12 mouse cellular contexts compared by ENCODE assay signal in genomic region chr8:92114311-92115275, GRCm38 (mm10).
DNase-seq lines count a peak whose midpoint lies in the region; ATAC-seq and TF ChIP-seq lines count a peak whose summit lies in the region.
"Had no signal": no experiment of that assay in that cellular context is flagged by ENCODE, and none has a peak within 500 bp of the region (broad histone marks: within the 10 kb centered on the region; RNA-seq: fewer than 3 reads in every experiment).

No protein-coding gene starts in this region.

- TF ChIP-seq EP300 in liver, postnatal 0 days (IDR thresholded peaks at IDR 0.05; ENCODE audit: low read depth): no peak

- peak overlapping the region; percentile 10; the same call in 1 of the 2 replicates for H3K4me3 ChIP-seq in kidney, embryonic 16.5 days (ENCODE audit: low read length)
- no peak overlapping the region for H3K4me3 ChIP-seq in embryonic facial prominence, embryonic 11.5 days (ENCODE audit: low read depth, low read length)
- no peak overlapping the region for H3K4me3 ChIP-seq in hindbrain, embryonic 14.5 days (replicated peaks; ENCODE audit: low read length)
- no peak overlapping the region for H3K4me3 ChIP-seq in midbrain, embryonic 16.5 days (ENCODE audit: low read depth, low read length)
- H3K4me3 ChIP-seq in liver, postnatal 0 days (ENCODE audit: low read depth, low read length): no peak overlapping the region
- H3K4me3 ChIP-seq: liver, embryonic 12.5 days had no signal

- peak overlapping the region; percentile 31 for H3K4me2 ChIP-seq in kidney, embryonic 16.5 days (replicated peaks; ENCODE audit: low read depth, low read length)
- H3K4me2 ChIP-seq in embryonic facial prominence, embryonic 11.5 days (ENCODE audit: low read depth, low read length): 0 out of 2 replicates have a peak overlapping the region, but pooled peaks have one; percentile 0
- peak overlapping the region; percentile 21 for H3K4me2 ChIP-seq in hindbrain, embryonic 14.5 days (replicated peaks)
- peak overlapping the region; percentile 1; the same call in 1 of the 2 replicates for H3K4me2 ChIP-seq in midbrain, embryonic 16.5 days (ENCODE audit: low read length)
- no peak overlapping the region for H3K4me2 ChIP-seq in liver, postnatal 0 days (ENCODE audit: low read depth, low read length)
- H3K4me2 ChIP-seq: liver, embryonic 12.5 days had no signal

- ATAC-seq in kidney, embryonic 16.5 days (ENCODE audit: low FRiP score, low TSS enrichment): no peak
- ATAC-seq in embryonic facial prominence, embryonic 11.5 days (replicated peaks; ENCODE audit: insufficient number of reproducible peaks, low FRiP score, low TSS enrichment, low read depth): peak; percentile 83; the same call in 1 of the 2 replicates
- no peak for ATAC-seq in hindbrain, embryonic 14.5 days (ENCODE audit: low FRiP score)
- no peak for ATAC-seq in midbrain, embryonic 16.5 days
- no peak for ATAC-seq in liver, postnatal 0 days
- ATAC-seq: liver, embryonic 12.5 days had no signal

- H3K27ac ChIP-seq in kidney, embryonic 16.5 days (ENCODE audit: low read length): no peak overlapping the region
- peak overlapping the region; percentile 72; the same call in 1 of the 2 replicates for H3K27ac ChIP-seq in embryonic facial prominence, embryonic 11.5 days (replicated peaks; ENCODE audit: low read depth, low read length)
- H3K27ac ChIP-seq in hindbrain, embryonic 14.5 days: no peak overlapping the region
- no peak overlapping the region for H3K27ac ChIP-seq in midbrain, embryonic 16.5 days (ENCODE audit: low read length)
- no peak overlapping the region for H3K27ac ChIP-seq in liver, postnatal 0 days (ENCODE audit: low read depth)
- H3K27ac ChIP-seq: liver, embryonic 12.5 days had no signal

- H3K9ac ChIP-seq in kidney, embryonic 16.5 days (replicated peaks; ENCODE audit: low read length): no peak overlapping the region
- no peak overlapping the region for H3K9ac ChIP-seq in embryonic facial prominence, embryonic 11.5 days (replicated peaks; ENCODE audit: low read length)
- no peak overlapping the region for H3K9ac ChIP-seq in hindbrain, embryonic 14.5 days
- no peak overlapping the region for H3K9ac ChIP-seq in midbrain, embryonic 16.5 days (ENCODE audit: low read depth, low read length)
- no peak overlapping the region for H3K9ac ChIP-seq in liver, postnatal 0 days (replicated peaks)
- H3K9ac ChIP-seq: liver, embryonic 12.5 days had no signal

- H3K27me3 ChIP-seq in kidney, embryonic 16.5 days (ENCODE audit: insufficient read depth, low read length): peaks cover 7% of the 10 kb centered on the region
- H3K27me3 ChIP-seq in embryonic facial prominence, embryonic 11.5 days (ENCODE audit: control insufficient read depth, insufficient read depth, low read length): no peaks in the 10 kb centered on the region; the same call in 1 of the 2 replicates
- H3K27me3 ChIP-seq in hindbrain, embryonic 14.5 days (ENCODE audit: control insufficient read depth, insufficient read depth, low read length): peaks cover 9% of the 10 kb centered on the region; the same call in 1 of the 2 replicates
- H3K27me3 ChIP-seq in midbrain, embryonic 16.5 days (ENCODE audit: control insufficient read depth, insufficient read depth, low read depth, low read length): no peaks in the 10 kb centered on the region; the same call in none of the 2 replicates
- H3K27me3 ChIP-seq in liver, postnatal 0 days (ENCODE audit: insufficient read depth, low read length): no peaks in the 10 kb centered on the region

- no peak for DNase-seq in kidney, postnatal 25 days
- DNase-seq in embryonic facial prominence, embryonic 11.5 days (ENCODE audit: low spot score): peak; percentile 82
- DNase-seq in hindbrain, embryonic 14.5 days (ENCODE audit: low spot score): no peak
- no peak for DNase-seq in gastrocnemius, postnatal 10 days
- no peak for DNase-seq in frontal cortex, postnatal 10 days (ENCODE audit: low spot score in 2 of 2)
- no peak for DNase-seq in liver, postnatal 0 days
- DNase-seq: gastrocnemius, postnatal 14 days; heart, postnatal 14 days; thymus, postnatal 14 days had no signal

- H3K4me1 ChIP-seq in kidney, embryonic 16.5 days (ENCODE audit: insufficient read depth, low read length): peaks cover 13% of the 10 kb centered on the region
- H3K4me1 ChIP-seq in embryonic facial prominence, embryonic 11.5 days (ENCODE audit: control insufficient read depth, insufficient read depth, low read length): peaks cover 2% of the 10 kb centered on the region; the same call in 1 of the 2 replicates
- H3K4me1 ChIP-seq in hindbrain, embryonic 14.5 days (replicated peaks; ENCODE audit: control insufficient read depth, insufficient read depth, low read length): peaks cover 14% of the 10 kb centered on the region
- peaks cover 8% of the 10 kb centered on the region for H3K4me1 ChIP-seq in midbrain, embryonic 16.5 days (ENCODE audit: control insufficient read depth, insufficient read depth, low read length)
- no peaks in the 10 kb centered on the region for H3K4me1 ChIP-seq in liver, postnatal 0 days (ENCODE audit: insufficient read depth)
- H3K4me1 ChIP-seq: liver, embryonic 12.5 days had no signal

- 23% methylated on average over 22 of the region's 22 CpGs for WGBS in kidney, embryonic 16.5 days
- 11% methylated on average over 22 of the region's 22 CpGs for WGBS in embryonic facial prominence, embryonic 11.5 days
- WGBS in hindbrain, embryonic 14.5 days: 15% methylated on average over 22 of the region's 22 CpGs
- WGBS in midbrain, embryonic 16.5 days: 12% methylated on average over 22 of the region's 22 CpGs
- 55% methylated on average over 22 of the region's 22 CpGs for WGBS in liver, postnatal 0 days (ENCODE audit: insufficient replicate concordance)

- H3K9me3 ChIP-seq in kidney, embryonic 16.5 days (ENCODE audit: low read length): no peaks in the 10 kb centered on the region
- H3K9me3 ChIP-seq in embryonic facial prominence, embryonic 11.5 days (replicated peaks; ENCODE audit: control insufficient read depth, low read length): no peaks in the 10 kb centered on the region
- no peaks in the 10 kb centered on the region for H3K9me3 ChIP-seq in hindbrain, embryonic 14.5 days (ENCODE audit: control insufficient read depth, low read length)
- H3K9me3 ChIP-seq in midbrain, embryonic 16.5 days (replicated peaks; ENCODE audit: control insufficient read depth, low read length, poor library complexity, severe bottlenecking): no peaks in the 10 kb centered on the region
- no peaks in the 10 kb centered on the region for H3K9me3 ChIP-seq in liver, postnatal 0 days (ENCODE audit: low read length)
- H3K9me3 ChIP-seq: liver, embryonic 12.5 days had no signal

- TF ChIP-seq CTCF in liver, postnatal 0 days (IDR thresholded peaks at IDR 0.05; ENCODE audit: low read depth): no peak

- H3K36me3 ChIP-seq in kidney, embryonic 16.5 days (ENCODE audit: insufficient read depth, low read length): no peaks in the 10 kb centered on the region
- H3K36me3 ChIP-seq in embryonic facial prominence, embryonic 11.5 days (replicated peaks; ENCODE audit: control insufficient read depth, insufficient read depth, low read depth, low read length): no peaks in the 10 kb centered on the region
- no peaks in the 10 kb centered on the region for H3K36me3 ChIP-seq in hindbrain, embryonic 14.5 days (replicated peaks; ENCODE audit: control insufficient read depth, insufficient read depth)
- H3K36me3 ChIP-seq in midbrain, embryonic 16.5 days (ENCODE audit: control insufficient read depth, insufficient read depth, low read length): no peaks in the 10 kb centered on the region
- H3K36me3 ChIP-seq in liver, postnatal 0 days (replicated peaks; ENCODE audit: insufficient read depth, low read length): no peaks in the 10 kb centered on the region
- H3K36me3 ChIP-seq: liver, embryonic 12.5 days had no signal
